Mouse (Mus musculus) cerebellum, adult 2 months (tissue): ENCODE results near the gene Rere. TPM values are rescaled to one million over a fixed set of nuclear protein-coding genes. Genes with fewer than 3 reads are reported as not detected.

Source experiments
- DNase-seq, 2 experiments: peaks; one replicate each; pipeline ENCODE4 v3.0.0; 2021
- H3K27ac ChIP-seq: fragments of 200-500 bp; 2 replicates; pipeline ENCODE4 v1.5.1; 2012; ENCODE audit warnings: low read length, control low read depth, inconsistent platforms; ENCODE audit not compliant: insufficient read depth
- H3K27me3 ChIP-seq: fragments of 200-500 bp; 2 replicates; pipeline ENCODE4 v1.6.1; 2012; ENCODE audit warnings: inconsistent platforms, mild to moderate bottlenecking, low read length, moderate library complexity; ENCODE audit not compliant: control insufficient read depth, insufficient read depth
- H3K4me1 ChIP-seq: fragments of 200-500 bp; 2 replicates; pipeline ENCODE4 v1.6.1; 2011; ENCODE audit warnings: low read length; ENCODE audit not compliant: control insufficient read depth, insufficient read depth
- H3K4me3 ChIP-seq: fragments of 200-500 bp; replicated peaks from 2 replicates; pipeline ENCODE3; 2011; ENCODE audit warnings: mild to moderate bottlenecking, low read depth, low read length, control low read depth; ENCODE audit not compliant: insufficient read depth
- CTCF ChIP-seq: fragments of 200-500 bp; IDR thresholded peaks from 2 replicates; pipeline ENCODE4 v1.5.1; 2011; ENCODE audit warnings: low read depth, mild to moderate bottlenecking, control low read depth, low read length, moderate library complexity, borderline replicate concordance; ENCODE audit not compliant: insufficient read depth
- POLR2A ChIP-seq: fragments of 200-500 bp; IDR thresholded peaks from 2 replicates; pipeline ENCODE4 v1.6.1; 2011; ENCODE audit warnings: low read length, control low read depth, borderline replicate concordance; ENCODE audit not compliant: insufficient read depth
- WGBS: fragments of 180-500 bp; shearing (Covaris S2); methylation state at CpG from one replicate; pipeline ENCODE4 v1.1.7; 2018; 5-methylcytosine and 5-hydroxymethylcytosine counted together
- polyA plus RNA-seq: library from polyadenylated mRNA; depleted of rRNA; stranded (reverse); fragments of >200 nt; gene quantifications from 2 replicates; pipeline ENCODE4 v1.2.3, GENCODE M21; 2012

Rere gene
- polyA plus RNA-seq, 1 experiment = 69.1 TPM

DNA sequence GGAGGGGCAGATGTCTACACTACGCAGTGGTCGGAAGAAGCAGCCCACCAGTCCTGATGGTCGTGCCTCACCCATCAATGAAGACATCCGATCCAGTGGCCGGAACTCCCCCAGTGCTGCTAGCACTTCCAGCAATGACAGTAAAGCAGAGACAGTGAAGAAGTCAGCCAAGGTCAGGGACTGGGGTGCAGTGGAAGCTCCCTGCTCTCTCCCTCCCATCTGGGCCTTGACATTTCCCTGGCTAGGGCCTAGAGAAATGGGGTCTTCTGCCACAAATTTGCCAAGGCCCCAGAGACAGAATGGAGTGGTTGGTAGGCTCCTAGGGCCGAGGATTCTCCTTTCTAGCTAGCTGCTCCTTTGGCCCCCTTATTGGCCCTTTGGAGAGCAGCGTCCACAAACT is 332.3 kb downstream of the Rere start:
- H3K27ac ChIP-seq = no peak overlapping the region
- WGBS = 85% methylated on average over 7 of the region's 7 CpGs
- no peak for DNase-seq
- H3K4me1 ChIP-seq = peaks cover 12% of the 10 kb centered on the region
- no peak for TF ChIP-seq POLR2A
- no peak for TF ChIP-seq CTCF
- H3K4me3 ChIP-seq = no peak overlapping the region
- H3K27me3 ChIP-seq = no peaks in the 10 kb centered on the region

DNA sequence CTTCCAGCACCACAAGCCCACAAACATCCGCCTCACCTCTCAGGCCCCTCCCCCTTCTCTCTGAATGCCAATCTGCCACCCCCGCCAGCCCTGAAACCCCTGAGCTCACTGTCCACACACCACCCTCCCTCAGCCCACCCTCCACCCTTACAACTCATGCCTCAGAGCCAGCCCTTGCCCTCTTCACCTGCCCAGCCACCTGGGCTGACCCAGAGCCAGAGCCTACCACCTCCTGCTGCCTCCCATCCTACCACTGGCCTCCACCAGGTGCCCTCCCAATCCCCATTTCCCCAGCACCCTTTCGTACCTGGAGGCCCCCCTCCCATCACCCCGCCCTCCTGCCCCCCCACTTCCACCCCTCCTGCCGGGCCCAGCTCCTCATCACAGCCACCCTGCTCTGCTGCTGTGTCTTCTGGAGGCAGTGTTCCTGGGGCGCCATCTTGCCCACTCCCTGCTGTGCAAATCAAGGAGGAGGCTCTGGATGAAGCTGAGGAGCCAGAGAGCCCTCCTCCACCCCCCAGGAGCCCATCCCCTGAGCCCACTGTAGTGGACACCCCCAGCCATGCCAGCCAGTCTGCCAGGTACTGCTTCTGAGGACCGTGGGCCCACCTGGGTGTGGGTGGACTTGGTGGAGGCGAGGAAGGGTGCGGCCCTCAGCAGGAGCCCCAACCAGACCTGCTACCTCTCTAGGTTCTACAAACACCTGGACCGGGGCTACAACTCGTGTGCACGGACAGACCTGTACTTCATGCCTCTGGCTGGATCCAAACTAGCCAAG is 334.0 kb downstream of the Rere start:
- DNase-seq = no peak
- TF ChIP-seq CTCF (no peak), POLR2A (no peak)
- WGBS = 76% methylated on average over 12 of the region's 12 CpGs
- H3K27me3 ChIP-seq = no peaks in the 10 kb centered on the region
- H3K4me1 ChIP-seq = peaks cover 16% of the 10 kb centered on the region
- no peak overlapping the region for H3K27ac ChIP-seq
- H3K4me3 ChIP-seq = no peak overlapping the region

DNA sequence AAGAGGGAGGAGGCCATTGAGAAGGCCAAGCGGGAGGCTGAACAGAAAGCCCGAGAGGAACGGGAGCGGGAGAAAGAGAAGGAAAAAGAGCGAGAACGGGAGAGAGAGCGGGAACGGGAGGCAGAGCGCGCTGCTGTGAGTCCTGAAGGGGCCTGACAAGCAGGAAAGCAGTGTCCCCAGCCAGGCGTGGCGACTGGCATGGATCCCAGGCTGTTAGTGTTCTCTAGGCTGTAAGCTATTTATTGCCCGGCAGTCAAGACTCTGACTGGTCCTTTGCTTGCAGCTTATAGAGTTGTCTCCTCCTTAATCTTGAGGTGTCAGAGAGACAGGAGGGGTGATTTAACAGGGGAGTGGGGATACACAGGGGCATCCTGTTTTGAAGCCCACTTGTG is 334.6 kb downstream of the Rere start:
- no peaks in the 10 kb centered on the region for H3K27me3 ChIP-seq
- no peak overlapping the region for H3K27ac ChIP-seq
- no peak for DNase-seq
- TF ChIP-seq POLR2A (no peak), CTCF (no peak)
- H3K4me1 ChIP-seq = peaks cover 18% of the 10 kb centered on the region
- H3K4me3 ChIP-seq = no peak overlapping the region
- WGBS = 34% methylated on average over 13 of the region's 13 CpGs

DNA sequence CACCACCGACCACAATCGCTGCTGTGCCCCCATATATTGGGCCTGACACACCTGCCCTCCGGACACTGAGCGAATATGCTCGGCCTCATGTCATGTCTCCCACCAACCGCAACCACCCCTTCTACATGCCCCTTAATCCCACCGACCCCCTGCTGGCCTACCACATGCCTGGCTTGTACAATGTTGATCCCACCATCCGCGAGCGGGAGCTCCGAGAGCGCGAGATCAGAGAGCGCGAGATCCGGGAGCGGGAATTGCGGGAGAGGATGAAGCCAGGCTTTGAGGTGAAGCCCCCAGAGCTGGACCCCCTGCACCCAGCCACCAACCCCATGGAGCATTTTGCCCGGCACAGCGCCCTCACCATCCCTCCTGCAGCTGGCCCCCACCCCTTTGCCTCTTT is 335.4 kb downstream of the Rere start:
- no peak overlapping the region for H3K4me3 ChIP-seq
- H3K27ac ChIP-seq = no peak overlapping the region
- 87% methylated on average over 20 of the region's 20 CpGs for WGBS
- H3K27me3 ChIP-seq = no peaks in the 10 kb centered on the region
- TF ChIP-seq POLR2A (no peak), CTCF (no peak)
- no peak for DNase-seq
- H3K4me1 ChIP-seq = peaks cover 18% of the 10 kb centered on the region

DNA sequence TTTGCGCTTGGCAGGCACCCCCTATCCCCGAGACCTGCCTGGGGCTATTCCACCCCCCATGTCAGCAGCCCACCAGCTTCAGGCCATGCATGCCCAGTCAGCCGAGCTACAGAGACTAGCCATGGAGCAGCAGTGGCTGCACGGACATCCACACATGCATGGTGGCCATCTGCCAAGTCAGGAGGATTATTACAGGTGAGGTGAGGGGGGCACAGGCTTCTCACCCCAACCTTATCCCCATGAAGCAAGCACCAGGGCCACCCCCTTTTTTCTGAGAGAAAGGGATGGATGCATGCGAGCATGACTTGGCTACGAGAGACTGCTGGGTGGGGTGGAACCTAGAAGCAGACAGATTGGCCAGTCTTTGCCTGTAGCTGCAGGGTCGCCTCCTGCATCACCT is 337.6 kb downstream of the Rere start:
- H3K4me1 ChIP-seq = peaks cover 18% of the 10 kb centered on the region
- no peaks in the 10 kb centered on the region for H3K27me3 ChIP-seq
- no peak for DNase-seq
- TF ChIP-seq POLR2A (no peak), CTCF (no peak)
- H3K27ac ChIP-seq = no peak overlapping the region
- no peak overlapping the region for H3K4me3 ChIP-seq
- 55% methylated on average over 7 of the region's 7 CpGs for WGBS

DNA sequence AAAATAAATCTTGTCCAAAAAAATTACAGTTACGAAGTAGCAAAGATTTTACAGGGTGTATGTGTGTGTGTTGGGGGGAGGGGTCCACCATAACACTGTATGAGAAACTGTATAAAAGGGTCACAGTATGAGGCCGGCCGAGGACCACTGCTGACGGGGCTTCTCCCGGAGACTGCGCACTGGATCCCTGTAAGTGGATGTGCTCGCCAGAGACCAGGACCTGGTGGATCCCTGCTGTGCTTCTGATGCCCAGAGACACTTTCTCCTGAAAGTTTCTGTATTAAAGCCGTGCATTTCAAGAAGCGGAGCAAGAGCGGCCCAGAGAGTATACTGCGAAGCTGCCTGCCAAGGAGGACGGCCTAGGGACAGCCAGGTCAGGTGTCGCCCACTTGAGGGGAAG is 341.2 kb downstream of the Rere start:
- H3K27me3 ChIP-seq = no peaks in the 10 kb centered on the region
- no peak for DNase-seq
- no peak overlapping the region for H3K27ac ChIP-seq
- WGBS = 79% methylated on average over 13 of the region's 13 CpGs
- TF ChIP-seq CTCF = no peak
- TF ChIP-seq POLR2A = no peak
- no peak overlapping the region for H3K4me3 ChIP-seq
- peaks cover 8% of the 10 kb centered on the region for H3K4me1 ChIP-seq

DNA sequence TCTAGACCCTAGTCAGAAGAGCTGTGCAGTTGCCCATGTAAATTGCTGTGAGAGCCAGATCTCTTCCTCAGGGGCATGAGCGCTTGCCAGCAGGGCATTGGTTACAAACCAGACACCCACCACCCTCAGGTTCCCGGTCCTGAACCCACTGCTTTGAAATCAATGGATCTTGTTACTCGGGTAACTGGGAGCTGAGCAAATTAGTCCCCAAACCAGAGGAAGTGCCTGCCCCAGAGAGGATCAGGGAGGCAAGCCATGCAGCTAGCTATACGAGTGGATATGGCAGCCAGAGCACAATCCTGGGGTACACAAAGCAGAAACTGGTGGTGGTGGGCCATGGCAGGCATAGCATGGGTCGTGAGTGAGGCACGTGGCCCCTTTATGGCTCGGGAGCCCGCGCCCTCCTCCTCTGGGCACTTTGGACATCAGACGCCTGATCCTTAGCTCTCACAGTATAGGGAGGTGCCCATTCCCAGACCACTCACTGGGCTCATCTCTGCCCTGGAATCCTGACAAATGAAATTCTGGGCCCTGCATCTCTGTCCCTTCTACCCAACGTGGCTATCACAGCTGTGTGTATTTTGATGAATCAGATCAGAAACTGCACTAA is 342.9 kb downstream of the Rere start:
- Histone ChIP-seq H3K4me1 (peaks cover 8% of the 10 kb centered on the region), H3K4me3 (no peak overlapping the region), H3K27me3 (no peaks in the 10 kb centered on the region), H3K27ac (no peak overlapping the region)
- TF ChIP-seq CTCF (no peak), POLR2A (no peak)
- no peak for DNase-seq
- WGBS = 53% methylated on average over 11 of the region's 11 CpGs

DNA sequence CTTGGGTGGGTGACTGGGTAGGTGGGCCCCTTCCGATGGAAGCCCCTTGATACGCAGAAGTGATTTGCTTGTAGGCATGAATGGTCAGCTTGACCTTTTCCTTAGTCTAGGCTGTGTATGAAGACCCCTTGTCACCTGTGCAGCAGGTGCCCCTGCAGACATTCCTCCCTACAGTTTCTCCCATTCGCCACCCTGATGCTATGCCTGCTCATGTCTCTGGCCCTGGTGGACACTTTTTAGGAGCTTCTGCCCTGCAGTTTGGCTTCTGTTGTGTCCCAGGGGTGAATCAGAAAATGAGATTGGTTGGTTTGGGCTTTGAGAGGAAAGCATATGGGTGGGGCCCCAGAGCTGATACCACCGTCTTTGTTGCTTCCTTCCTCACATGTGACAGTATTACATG is 343.5 kb downstream of the Rere start:
- Histone ChIP-seq H3K4me3 (no peak overlapping the region), H3K4me1 (peaks cover 8% of the 10 kb centered on the region), H3K27ac (no peak overlapping the region), H3K27me3 (no peaks in the 10 kb centered on the region)
- WGBS = 65% methylated on average over 4 of the region's 4 CpGs
- no peak for TF ChIP-seq POLR2A
- no peak for TF ChIP-seq CTCF
- DNase-seq = no peak
